Mouse (Mus musculus) hindbrain, embryonic 13.5 days (tissue): ENCODE results near the gene Il25. TPM values are rescaled to one million over a fixed set of nuclear protein-coding genes. Genes with fewer than 3 reads are reported as not detected.
"Not testable (repeated sequence)": the region's sequence is repeated elsewhere in the genome, so short reads cannot be mapped to it uniquely, and the experiment has no call there.

Experiments
- ATAC-seq: fragments of 200-750 bp; cut with Nextera tagmentation; 2 replicates; pipeline ENCODE4 v1.8.0; 2017; ENCODE audit warnings: moderate TSS enrichment; ENCODE audit not compliant: low FRiP score
- H3K27ac ChIP-seq: fragments of 300-500 bp; sonication (generic); 2 replicates; pipeline ENCODE4 v1.5.1; 2015; ENCODE audit warnings: inconsistent platforms, mild to moderate bottlenecking, moderate library complexity
- H3K27me3 ChIP-seq: fragments of 300-500 bp; sonication (generic); 2 replicates; pipeline ENCODE4 v1.6.1; 2015; ENCODE audit warnings: mild to moderate bottlenecking, inconsistent platforms
- H3K36me3 ChIP-seq: fragments of 300-500 bp; sonication (generic); 2 replicates; pipeline ENCODE4 v1.6.1; 2015; ENCODE audit warnings: mild to moderate bottlenecking, inconsistent platforms
- H3K4me1 ChIP-seq: fragments of 300-500 bp; sonication (generic); replicated peaks from 2 replicates; pipeline ENCODE4 v1.6.1; 2015; ENCODE audit warnings: inconsistent platforms
- H3K4me2 ChIP-seq: fragments of 300-500 bp; sonication (generic); 2 replicates; pipeline ENCODE4 v1.6.1; 2015; ENCODE audit warnings: inconsistent platforms, mild to moderate bottlenecking, moderate library complexity
- H3K4me3 ChIP-seq: fragments of 300-500 bp; sonication (generic); 2 replicates; pipeline ENCODE4 v1.5.1; 2015; ENCODE audit warnings: mild to moderate bottlenecking, inconsistent platforms
- H3K9ac ChIP-seq: fragments of 300-500 bp; sonication (generic); 2 replicates; pipeline ENCODE4 v1.6.1; 2015; ENCODE audit warnings: mild to moderate bottlenecking, inconsistent platforms
- H3K9me3 ChIP-seq: fragments of 300-500 bp; sonication (generic); 2 replicates; pipeline ENCODE4 v1.6.1; 2016; ENCODE audit warnings: inconsistent platforms
- WGBS: fragments of 180-500 bp; shearing (Covaris S2); methylation state at CpG from one replicate; pipeline ENCODE4 v1.1.7; 2015; 5-methylcytosine and 5-hydroxymethylcytosine counted together
- polyA plus RNA-seq: library from polyadenylated mRNA; unstranded; fragments of >200 nt; fragmentation: Nextera tagmentation; extraction: Ambion mirVana; gene quantifications from 2 replicates; pipeline ENCODE4 v1.2.1, GENCODE M21; 2015

Gene Il25
- polyA plus RNA-seq, 1 experiment from 2014 or later, result 0.83 TPM

DNA sequence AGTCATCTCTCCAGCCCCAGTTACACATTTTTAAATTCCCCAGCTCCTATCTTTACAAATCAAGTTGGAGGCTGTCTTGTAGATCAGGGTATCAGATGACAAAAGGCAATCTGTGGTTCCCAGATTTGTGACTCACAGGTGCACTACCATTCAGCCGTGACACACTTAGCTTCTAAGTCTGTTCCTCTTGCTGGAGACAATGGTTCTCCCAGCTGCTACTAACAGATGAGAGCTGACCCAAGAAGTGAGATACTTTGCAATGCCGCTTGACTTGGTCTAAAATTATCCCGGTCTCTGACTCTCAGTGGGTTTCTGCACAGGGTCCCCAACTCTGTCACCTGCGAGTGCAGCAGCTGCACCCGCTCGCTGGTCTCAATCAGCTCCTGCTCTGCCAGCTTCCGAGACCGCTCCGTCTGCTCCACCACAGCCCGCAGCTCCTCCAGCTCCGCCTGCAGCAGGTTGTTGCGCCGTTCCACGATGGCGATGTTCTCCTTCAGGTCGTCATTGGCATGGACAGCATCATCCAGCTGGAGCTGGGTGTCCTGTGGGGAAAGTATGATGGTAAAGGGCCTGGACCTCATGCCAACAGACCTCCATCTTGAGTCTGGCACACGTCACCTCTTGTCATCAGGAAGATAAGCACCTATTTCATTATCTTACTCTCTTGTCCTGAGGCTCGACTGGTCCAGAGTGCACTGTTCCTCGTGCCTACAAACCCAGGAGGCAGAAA is 13.6 kb downstream of the Il25 start:
- WGBS, result 84% methylated on average over 19 of the region's 19 CpGs
- H3K9ac ChIP-seq, result no peak overlapping the region
- H3K9me3 ChIP-seq, result no peaks in the 10 kb centered on the region
- H3K4me3 ChIP-seq, result no peak overlapping the region
- ATAC-seq, result no peak
- no peaks in the 10 kb centered on the region for H3K4me1 ChIP-seq
- H3K36me3 ChIP-seq, result no peaks in the 10 kb centered on the region
- no peak overlapping the region for H3K4me2 ChIP-seq
- no peak overlapping the region for H3K27ac ChIP-seq
- 0 out of 2 replicates have a peak, but pooled peaks cover 7% of the 10 kb centered on the region for H3K27me3 ChIP-seq

DNA sequence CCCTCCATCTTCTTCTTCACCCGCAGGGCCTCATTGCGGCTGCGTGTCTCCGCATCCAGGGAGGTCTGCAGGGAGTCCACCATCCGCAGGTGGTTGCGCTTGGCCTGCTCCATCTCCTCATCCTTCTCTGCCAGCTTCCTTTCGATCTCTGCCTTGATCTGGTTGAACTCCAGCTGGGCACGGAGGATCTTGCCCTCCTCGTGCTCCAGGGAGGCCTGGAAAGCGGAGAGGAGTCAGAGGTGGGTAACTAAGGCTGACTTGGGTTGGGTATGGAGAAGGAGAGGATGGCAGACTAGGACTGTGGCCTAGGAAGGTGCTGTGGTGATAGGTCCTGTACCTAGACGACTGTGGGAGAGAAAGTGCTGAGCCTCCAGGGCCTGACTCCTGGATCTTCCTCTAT is 14.5 kb downstream of the Il25 start:
- H3K4me1 ChIP-seq, H3K4me3 ChIP-seq, ATAC-seq, H3K9me3 ChIP-seq, H3K27me3 ChIP-seq, H3K4me2 ChIP-seq, H3K36me3 ChIP-seq, H3K9ac ChIP-seq, H3K27ac ChIP-seq: not testable (repeated sequence)
- WGBS, result 89% methylated on average over 11 of the region's 11 CpGs

DNA sequence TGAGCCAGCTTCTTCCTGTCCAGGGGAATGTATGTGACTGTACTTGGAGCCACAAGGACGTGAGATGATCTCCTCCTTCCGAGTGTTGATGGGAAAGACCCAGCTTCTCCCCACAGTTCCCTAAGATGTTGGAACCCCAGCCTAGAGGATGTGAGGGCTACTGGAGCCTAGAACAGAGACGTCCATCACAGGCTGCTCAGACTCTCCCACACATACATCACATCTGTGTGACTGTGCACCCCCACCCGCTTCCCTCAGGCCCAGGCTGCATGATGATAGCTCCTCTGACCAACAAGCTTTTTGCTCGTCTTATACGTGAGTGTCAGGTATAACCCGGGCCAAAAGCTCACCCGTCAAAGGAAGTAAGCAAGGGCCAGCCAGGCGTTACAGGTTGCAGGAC is 16.3 kb downstream of the Il25 start:
- Histone ChIP-seq H3K9ac (no peak overlapping the region), H3K4me1 (no peaks in the 10 kb centered on the region), H3K4me3 (no peak overlapping the region), H3K36me3 (no peaks in the 10 kb centered on the region), H3K27ac (no peak overlapping the region), H3K9me3 (no peaks in the 10 kb centered on the region), H3K4me2 (no peak overlapping the region), H3K27me3 (0 out of 2 replicates have a peak, but pooled peaks cover 5% of the 10 kb centered on the region)
- WGBS, result 89% methylated on average over 9 of the region's 9 CpGs
- ATAC-seq, result no peak

DNA sequence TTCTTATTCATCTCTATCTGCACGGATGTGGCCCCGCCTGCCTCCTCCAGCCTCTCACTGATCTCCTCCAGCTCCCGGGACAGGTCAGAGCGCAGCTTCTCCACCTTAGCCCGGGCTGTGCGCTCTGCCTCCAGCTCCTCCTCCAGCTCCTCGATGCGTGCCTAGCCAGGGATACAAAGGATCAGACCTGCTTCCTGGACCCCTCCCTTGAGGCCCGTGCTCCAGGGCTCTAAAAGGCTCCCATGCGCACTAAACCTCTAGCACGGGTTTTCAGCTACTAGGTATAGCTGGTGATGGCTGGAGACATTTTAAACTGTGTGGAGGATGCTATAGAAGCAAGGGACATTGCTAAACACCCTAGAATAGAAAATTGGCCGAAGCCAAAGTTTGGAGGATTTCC is 18.0 kb downstream of the Il25 start:
- no peaks in the 10 kb centered on the region for H3K9me3 ChIP-seq
- no peak overlapping the region for H3K4me2 ChIP-seq
- H3K4me1 ChIP-seq, result no peaks in the 10 kb centered on the region
- 66% methylated on average over 12 of the region's 12 CpGs for WGBS
- H3K36me3 ChIP-seq, result no peaks in the 10 kb centered on the region
- no peak overlapping the region for H3K4me3 ChIP-seq
- no peak for ATAC-seq
- 0 out of 2 replicates have a peak, but pooled peaks cover 5% of the 10 kb centered on the region for H3K27me3 ChIP-seq
- no peak overlapping the region for H3K9ac ChIP-seq
- H3K27ac ChIP-seq, result no peak overlapping the region

DNA sequence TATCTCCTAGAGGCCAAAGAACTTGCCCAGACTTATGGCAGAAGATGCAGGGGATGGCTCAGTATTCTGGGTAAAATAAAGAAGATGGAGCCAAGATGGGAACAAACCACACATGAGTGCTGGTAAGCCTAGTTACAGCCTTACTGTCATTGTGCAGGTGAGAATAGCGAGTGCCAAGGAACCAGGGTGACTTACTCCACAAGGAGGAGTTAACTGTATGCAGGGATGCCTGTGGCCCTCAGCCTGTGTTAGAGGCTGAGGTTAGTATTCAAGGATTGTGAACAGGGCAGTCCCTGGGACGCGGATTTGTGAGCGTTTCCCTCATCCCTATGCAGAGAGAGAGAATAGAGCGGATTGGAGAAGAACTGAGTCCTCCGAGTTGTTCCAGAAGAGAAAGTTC is 19.1 kb downstream of the Il25 start:
- no peak overlapping the region for H3K4me2 ChIP-seq
- H3K36me3 ChIP-seq, result no peaks in the 10 kb centered on the region
- no peaks in the 10 kb centered on the region for H3K4me1 ChIP-seq
- no peaks in the 10 kb centered on the region for H3K9me3 ChIP-seq
- ATAC-seq, result no peak
- 84% methylated on average over 6 of the region's 6 CpGs for WGBS
- no peak overlapping the region for H3K27ac ChIP-seq
- no peak overlapping the region for H3K4me3 ChIP-seq
- no peak overlapping the region for H3K9ac ChIP-seq
- H3K27me3 ChIP-seq, result 0 out of 2 replicates have a peak, but pooled peaks cover 5% of the 10 kb centered on the region

DNA sequence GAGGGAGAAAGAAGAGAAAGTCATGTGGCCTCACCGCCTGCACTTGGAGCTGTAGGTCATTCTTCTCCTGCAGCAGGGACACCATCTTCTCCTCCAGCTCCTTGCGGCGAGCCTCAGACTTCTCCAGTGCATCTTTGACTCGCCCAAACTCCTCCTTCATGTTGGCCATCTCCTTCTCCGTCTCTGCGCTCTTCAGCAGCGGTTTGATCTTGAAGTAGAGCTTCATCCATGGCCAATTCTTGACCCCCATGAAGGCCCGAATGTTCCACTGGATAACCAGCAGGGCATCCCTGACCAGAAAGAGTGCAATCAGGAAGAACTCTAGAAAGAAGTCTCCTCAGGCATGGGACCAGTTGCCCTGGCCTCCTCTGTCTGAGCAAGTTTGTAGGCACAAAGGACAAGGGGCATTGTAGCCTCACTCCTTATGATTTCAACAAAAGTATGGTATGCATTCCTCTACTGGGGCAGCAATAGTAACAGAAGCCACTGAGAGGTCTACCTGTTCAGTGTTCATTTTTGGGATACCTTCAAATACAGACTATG is 21.2 kb downstream of the Il25 start:
- WGBS, result 96% methylated on average over 8 of the region's 8 CpGs
- Histone ChIP-seq H3K27ac (no peak overlapping the region), H3K36me3 (no peaks in the 10 kb centered on the region), H3K9ac (no peak overlapping the region), H3K27me3 (0 out of 2 replicates have a peak, but pooled peaks cover 5% of the 10 kb centered on the region), H3K4me2 (no peak overlapping the region), H3K4me1 (no peaks in the 10 kb centered on the region), H3K4me3 (no peak overlapping the region), H3K9me3 (no peaks in the 10 kb centered on the region)
- no peak for ATAC-seq

DNA sequence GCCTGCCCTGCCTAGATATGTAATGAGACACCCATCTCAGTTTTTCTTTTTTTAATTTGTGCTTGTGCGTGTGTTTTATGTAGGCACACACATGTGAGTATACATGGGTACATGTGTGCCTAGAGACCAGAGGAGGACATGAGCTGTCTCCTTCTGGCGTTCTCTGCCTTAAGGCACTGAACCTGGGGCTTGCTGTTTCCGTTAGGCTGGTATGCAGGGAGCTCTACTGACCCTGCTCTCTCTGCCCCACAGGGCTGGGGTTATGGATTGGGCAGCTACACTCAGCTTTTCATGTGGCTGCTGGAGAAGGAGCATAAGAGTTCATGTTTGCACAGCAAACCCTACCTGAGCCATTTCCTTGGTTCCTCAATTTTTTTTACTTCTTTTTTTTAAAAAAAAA is 22.0 kb downstream of the Il25 start:
- H3K9me3 ChIP-seq, result no peaks in the 10 kb centered on the region
- no peaks in the 10 kb centered on the region for H3K4me1 ChIP-seq
- no peaks in the 10 kb centered on the region for H3K36me3 ChIP-seq
- no peak overlapping the region for H3K4me3 ChIP-seq
- no peak for ATAC-seq
- no peak overlapping the region for H3K9ac ChIP-seq
- WGBS, result 82% methylated on average over 3 of the region's 3 CpGs
- H3K27ac ChIP-seq, result no peak overlapping the region
- H3K27me3 ChIP-seq, result 0 out of 2 replicates have a peak, but pooled peaks cover 5% of the 10 kb centered on the region
- H3K4me2 ChIP-seq, result no peak overlapping the region

DNA sequence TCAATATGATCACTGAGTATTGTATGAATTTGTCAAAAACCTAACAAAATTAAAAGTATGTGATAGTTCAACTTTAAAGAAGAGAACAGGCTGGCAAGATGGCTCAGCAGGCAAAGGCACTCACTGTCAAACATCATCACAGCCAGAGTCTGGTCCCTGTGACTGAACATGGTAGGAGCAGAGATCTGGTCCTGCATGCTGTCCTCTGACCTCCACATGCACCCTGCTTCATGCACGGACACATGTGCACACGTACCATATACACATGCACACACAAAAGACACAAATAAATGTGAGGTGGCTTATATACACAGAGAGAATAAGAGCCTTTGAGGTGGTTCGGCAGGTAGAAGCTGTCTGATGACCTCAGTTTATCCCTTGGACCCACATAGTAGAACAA is 23.0 kb downstream of the Il25 start:
- Histone ChIP-seq H3K27ac (no peak overlapping the region), H3K4me3 (no peak overlapping the region), H3K27me3 (no peaks in the 10 kb centered on the region), H3K9ac (no peak overlapping the region), H3K4me2 (no peak overlapping the region), H3K4me1 (no peaks in the 10 kb centered on the region), H3K9me3 (no peaks in the 10 kb centered on the region), H3K36me3 (no peaks in the 10 kb centered on the region)
- WGBS, result 96% methylated on average over 3 of the region's 3 CpGs
- ATAC-seq, result no peak

DNA sequence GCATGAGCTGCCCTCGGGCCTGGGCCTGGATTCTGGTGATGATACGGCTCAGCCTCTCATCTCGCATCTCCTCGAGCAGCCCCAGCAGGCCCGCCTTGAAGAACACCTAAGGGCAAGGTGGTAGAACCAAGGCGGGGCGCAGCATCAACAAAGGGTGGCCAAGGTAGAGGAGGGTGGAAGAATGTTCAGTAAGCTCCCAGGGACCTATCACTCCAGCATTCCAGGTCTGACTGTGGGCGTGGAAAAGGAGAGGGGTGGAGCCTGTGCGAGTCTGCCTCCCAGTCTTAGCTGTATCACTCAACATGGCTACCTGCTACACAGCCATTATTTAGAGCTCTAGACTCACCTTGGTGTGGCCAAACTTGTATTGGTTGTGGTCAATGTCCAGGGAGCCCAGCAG is 24.0 kb downstream of the Il25 start:
- no peaks in the 10 kb centered on the region for H3K27me3 ChIP-seq
- H3K9me3 ChIP-seq, result no peaks in the 10 kb centered on the region
- ATAC-seq, result no peak
- WGBS, result 91% methylated on average over 9 of the region's 9 CpGs
- H3K4me3 ChIP-seq, result no peak overlapping the region
- no peak overlapping the region for H3K9ac ChIP-seq
- H3K4me1 ChIP-seq, result no peaks in the 10 kb centered on the region
- H3K27ac ChIP-seq, result no peak overlapping the region
- H3K4me2 ChIP-seq, result no peak overlapping the region
- H3K36me3 ChIP-seq, result no peaks in the 10 kb centered on the region

DNA sequence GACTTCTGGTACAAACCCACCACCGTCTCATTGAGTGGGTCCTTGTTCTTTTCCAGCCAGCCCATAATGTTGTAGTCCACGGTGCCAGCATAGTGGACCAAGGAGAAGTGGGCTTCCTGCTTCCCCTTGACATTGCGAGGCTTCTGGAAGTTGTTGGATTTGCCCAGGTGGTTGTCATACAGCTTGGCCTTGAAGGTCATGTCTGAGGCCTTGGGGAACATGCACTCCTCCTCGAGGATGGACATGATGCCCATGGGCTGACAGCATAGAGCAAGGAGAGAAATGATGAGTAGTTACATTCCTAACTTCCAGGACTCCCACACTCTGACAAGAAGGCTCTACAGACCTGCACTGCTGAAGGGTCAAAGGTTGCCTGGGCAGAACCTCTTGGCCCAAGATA is 26.0 kb downstream of the Il25 start:
- no peak overlapping the region for H3K9ac ChIP-seq
- no peak overlapping the region for H3K4me3 ChIP-seq
- H3K4me1 ChIP-seq, result no peaks in the 10 kb centered on the region
- ATAC-seq, result no peak
- H3K27me3 ChIP-seq, result no peaks in the 10 kb centered on the region
- no peaks in the 10 kb centered on the region for H3K9me3 ChIP-seq
- H3K27ac ChIP-seq, result no peak overlapping the region
- no peaks in the 10 kb centered on the region for H3K36me3 ChIP-seq
- no peak overlapping the region for H3K4me2 ChIP-seq
- 82% methylated on average over 4 of the region's 4 CpGs for WGBS

DNA sequence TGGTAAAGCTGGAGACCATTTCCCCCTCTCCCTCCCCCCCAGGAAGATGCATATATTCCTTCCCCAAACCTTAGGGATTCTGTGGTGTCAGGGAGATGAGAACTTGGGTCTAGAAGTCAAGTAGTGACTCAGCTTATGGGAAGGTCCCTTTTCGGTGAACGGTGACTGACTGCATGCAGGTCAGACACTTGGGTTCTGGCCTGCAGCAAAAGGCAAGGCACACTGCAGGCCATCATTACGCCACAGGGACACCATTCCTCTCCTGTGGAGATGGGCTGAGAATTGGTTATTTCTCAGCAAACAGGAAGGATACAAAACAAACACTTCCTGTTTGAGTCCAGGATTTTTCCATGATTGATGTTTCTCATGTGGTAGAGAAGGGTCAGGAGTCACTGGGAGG is 26.7 kb downstream of the Il25 start:
- H3K9ac ChIP-seq, result no peak overlapping the region
- H3K4me2 ChIP-seq, result no peak overlapping the region
- no peaks in the 10 kb centered on the region for H3K36me3 ChIP-seq
- H3K27ac ChIP-seq, result no peak overlapping the region
- no peaks in the 10 kb centered on the region for H3K27me3 ChIP-seq
- H3K4me1 ChIP-seq, result no peaks in the 10 kb centered on the region
- ATAC-seq, result no peak
- 87% methylated on average over 3 of the region's 3 CpGs for WGBS
- no peaks in the 10 kb centered on the region for H3K9me3 ChIP-seq
- no peak overlapping the region for H3K4me3 ChIP-seq

DNA sequence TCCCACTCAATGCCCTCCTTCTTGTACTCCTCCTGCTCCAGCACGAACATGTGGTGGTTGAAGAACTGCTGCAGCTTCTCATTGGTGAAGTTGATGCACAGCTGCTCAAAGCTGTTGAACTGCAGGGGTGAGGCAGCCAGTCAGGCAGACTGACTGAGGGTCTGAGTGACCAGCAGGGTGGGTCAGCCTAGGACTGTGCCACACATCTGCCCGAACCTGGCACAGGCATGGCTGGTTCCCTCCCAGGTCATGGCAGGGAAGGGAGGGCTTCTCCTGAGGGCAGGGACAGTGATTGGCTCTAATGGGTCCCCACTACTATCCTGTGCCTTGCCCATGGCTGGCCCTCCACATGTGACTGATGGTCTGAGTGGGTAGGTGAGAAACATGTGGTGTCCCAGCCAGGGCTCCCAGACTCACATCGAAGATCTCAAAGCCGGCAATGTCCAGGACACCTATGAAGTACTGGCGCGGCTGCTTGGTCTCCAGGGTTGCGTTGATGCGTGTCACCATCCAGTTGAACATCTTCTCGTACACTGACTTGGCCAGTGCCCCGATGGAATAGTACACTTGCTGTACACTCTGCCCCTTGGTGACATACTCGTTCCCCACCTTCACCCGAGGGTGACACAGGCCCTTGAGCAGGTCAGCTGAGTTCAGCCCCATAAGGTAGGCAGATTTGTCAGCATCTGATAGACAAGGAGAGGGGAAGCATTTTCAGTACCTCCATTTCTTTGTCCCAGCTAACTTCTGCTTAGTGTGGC is 27.5 kb downstream of the Il25 start:
- not testable (repeated sequence) for H3K4me1 ChIP-seq, H3K27me3 ChIP-seq, H3K27ac ChIP-seq, H3K9me3 ChIP-seq, ATAC-seq, H3K9ac ChIP-seq, H3K4me2 ChIP-seq, H3K36me3 ChIP-seq, H3K4me3 ChIP-seq
- WGBS, result 93% methylated on average over 12 of the region's 12 CpGs
